Mouse (Mus musculus): ENCODE measurements around the gene Ksr2.

DNA sequence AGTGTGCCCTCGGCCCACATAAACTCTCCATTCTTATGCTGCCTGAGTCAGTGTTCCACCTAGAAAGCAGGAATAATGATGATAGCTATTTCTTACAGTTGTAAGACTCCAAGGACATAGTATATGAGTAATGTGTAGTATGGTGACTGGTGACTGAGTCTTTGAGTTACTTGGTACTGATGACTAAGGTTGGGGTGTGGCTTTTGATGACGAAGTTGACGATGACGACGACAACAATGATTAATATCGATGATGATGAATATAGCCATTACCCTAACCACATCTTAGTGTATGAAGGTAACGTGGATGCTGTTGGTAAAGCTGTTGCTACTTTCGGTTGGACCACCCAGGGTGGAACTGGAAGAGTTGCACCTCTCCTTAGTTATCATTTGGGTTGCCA, 270.7 kb downstream of the Ksr2 start:
- TF ChIP-seq CTCF (IDR thresholded peaks at IDR 0.05; ENCODE audit: low read depth) (no peak), EP300 (optimal IDR thresholded peaks at IDR 0.05) (no peak)
